Comparison of ENCODE assay signal across 9 mouse cellular contexts in genomic region chr2:26534616-26535015, GRCm38 (mm10). TPM values are rescaled to one million over a fixed set of nuclear protein-coding genes. Genes with fewer than 3 reads are reported as not detected.
A peak's percentile ranks its signal among the peaks of the same experiment; 100 is the strongest.
DNase-seq lines count a peak whose midpoint lies in the region; ATAC-seq and TF ChIP-seq lines count a peak whose summit lies in the region.
"Had no signal": no experiment of that assay in that cellular context is flagged by ENCODE, and none has a peak within 500 bp of the region (broad histone marks: within the 10 kb centered on the region; RNA-seq: fewer than 3 reads in every experiment).

No protein-coding gene starts in this region.

- H3K27me3 ChIP-seq in heart, postnatal 0 days (ENCODE audit: control insufficient read depth, insufficient read depth, low read length) = no peaks in the 10 kb centered on the region
- H3K27me3 ChIP-seq in midbrain, embryonic 15.5 days (replicated peaks) = no peaks in the 10 kb centered on the region

- no peak for TF ChIP-seq CTCF in heart, postnatal 0 days (IDR thresholded peaks at IDR 0.05; ENCODE audit: low read depth)

- ATAC-seq in common myeloid progenitor, adult 5-6 weeks (replicated peaks; ENCODE audit: low read depth, poor library complexity, severe bottlenecking) = peak; percentile 69
- ATAC-seq in heart, postnatal 0 days (ENCODE audit: insufficient read depth, low read depth) = peak; percentile 80
- ATAC-seq in midbrain, embryonic 15.5 days (replicated peaks) = no peak

- 11% methylated on average over 2 of the region's 2 CpGs for whole genome bisulfite sequencing in heart, postnatal 0 days
- WGBS in midbrain, embryonic 15.5 days = 66% methylated on average over 2 of the region's 2 CpGs

- peak; percentile 25 for DNase-seq in retina, postnatal 1 day
- no peak for DNase-seq in retina, embryonic 14.5 days (ENCODE audit: low spot score)
- peak; percentile 60 for DNase-seq in heart, postnatal 0 days (ENCODE audit: low spot score)
- peak; percentile 85 for DNase-seq in layer of hippocampus, adult 9-11 months
- DNase-seq in embryo, embryonic 11 days = no peak
- DNase-seq in spleen, postnatal 14 days (ENCODE audit: low spot score in 2 of 2) = no peak

- H3K36me3 ChIP-seq in heart, postnatal 0 days (replicated peaks; ENCODE audit: control insufficient read depth, insufficient read depth, low read length) = no peaks in the 10 kb centered on the region
- H3K36me3 ChIP-seq in midbrain, embryonic 15.5 days (replicated peaks) = no peaks in the 10 kb centered on the region

- no peak overlapping the region for H3K4me3 ChIP-seq in heart, postnatal 0 days (ENCODE audit: low read depth, low read length)
- no peak overlapping the region for H3K4me3 ChIP-seq in midbrain, embryonic 15.5 days

- peaks cover 24% of the 10 kb centered on the region for H3K4me1 ChIP-seq in heart, postnatal 0 days (ENCODE audit: control insufficient read depth, insufficient read depth)
- H3K4me1 ChIP-seq in midbrain, embryonic 15.5 days = peaks cover 8% of the 10 kb centered on the region; the same call in 1 of the 2 replicates

- peak overlapping the region; percentile 47 for H3K27ac ChIP-seq in heart, postnatal 0 days (ENCODE audit: low read depth)
- H3K27ac ChIP-seq in midbrain, embryonic 15.5 days = peak overlapping the region; percentile 45; the same call in 1 of the 2 replicates

- 0 out of 2 replicates have a peak overlapping the region, but pooled peaks have one; percentile 21 for H3K9ac ChIP-seq in heart, postnatal 0 days (replicated peaks; ENCODE audit: low read depth, low read length)
- no peak overlapping the region for H3K9ac ChIP-seq in midbrain, embryonic 15.5 days

- no peaks in the 10 kb centered on the region for H3K9me3 ChIP-seq in heart, postnatal 0 days (replicated peaks; ENCODE audit: control insufficient read depth, low read length)
- H3K9me3 ChIP-seq in midbrain, embryonic 15.5 days = no peaks in the 10 kb centered on the region

- H3K4me2 ChIP-seq in heart, postnatal 0 days (ENCODE audit: low read depth, low read length) = no peak overlapping the region
- no peak overlapping the region for H3K4me2 ChIP-seq in midbrain, embryonic 15.5 days

- no peak for TF ChIP-seq EP300 in heart, postnatal 0 days (IDR thresholded peaks at IDR 0.05; ENCODE audit: low read depth)

RNA-seq across cellular contexts. Expression of gene Notch1, which starts 18.2 kb away (rescaled TPM):
- 6.5 and 13.7 TPM in 2 replicates for total RNA-seq in common myeloid progenitor, adult 5-6 weeks (2017)
- total RNA-seq in heart, postnatal 0 days (2014; rRNA removed; ENCODE audit: low replicate concordance) = 54.0 and 63.3 TPM in 2 replicates
- 4.9 and 5.7 TPM in 2 replicates for polyA plus RNA-seq in heart, postnatal 0 days (2015; fragmentation: Nextera tagmentation; extraction: Ambion mirVana)
- 15.6 and 17.6 TPM in 2 replicates for polyA plus RNA-seq in midbrain, embryonic 15.5 days (2015; fragmentation: Nextera tagmentation; extraction: Ambion mirVana)

RNA-seq across cellular contexts. Expression of gene Egfl7, which starts 45.2 kb away (rescaled TPM):
- total RNA-seq in common myeloid progenitor, adult 5-6 weeks (2017) = 54.9 and 57.0 TPM in 2 replicates
- total RNA-seq in heart, postnatal 0 days (2014; rRNA removed; ENCODE audit: low replicate concordance) = 375 and 401 TPM in 2 replicates
- 158 and 159 TPM in 2 replicates for polyA plus RNA-seq in heart, postnatal 0 days (2015; fragmentation: Nextera tagmentation; extraction: Ambion mirVana)
- polyA plus RNA-seq in midbrain, embryonic 15.5 days (2015; fragmentation: Nextera tagmentation; extraction: Ambion mirVana) = 71.8 and 75.7 TPM in 2 replicates

RNA-seq across cellular contexts. Expression of gene Gm20532, which starts 51.8 kb away (rescaled TPM):
- not detected in 2 replicates for total RNA-seq in common myeloid progenitor, adult 5-6 weeks (2017)
- total RNA-seq in heart, postnatal 0 days (2014; rRNA removed; ENCODE audit: low replicate concordance) = not detected in 2 replicates
- polyA plus RNA-seq in heart, postnatal 0 days (2015; fragmentation: Nextera tagmentation; extraction: Ambion mirVana) = not detected in 2 replicates
- polyA plus RNA-seq in midbrain, embryonic 15.5 days (2015; fragmentation: Nextera tagmentation; extraction: Ambion mirVana) = not detected in 2 replicates
- polyA plus RNA-seq: intestine, embryonic 14.5 days had no signal

Comparison
In these comparisons a context has a peak if more than half of its experiments do, and no peak if none do; other contexts are left out.
1. DNase-seq: peak in retina, postnatal 1 day (single experiment), heart, postnatal 0 days (single experiment) and layer of hippocampus, adult 9-11 months (single experiment); none in retina, embryonic 14.5 days (single experiment), embryo, embryonic 11 days (single experiment) and spleen, postnatal 14 days (0 of 2).